Mouse (Mus musculus) CH12.LX (cell line): ENCODE results near the gene Cenpl. TPM values are rescaled to one million over a fixed set of nuclear protein-coding genes. Genes with fewer than 3 reads are reported as not detected.

ENCODE experiments used
- DNase-seq: peaks from one replicate; pipeline ENCODE4 v3.0.0-alpha.2; 2013; ENCODE audit errors: extremely low read depth
- H3K27ac ChIP-seq: 2 replicates; pipeline ENCODE4 v1.5.1; 2012; ENCODE audit warnings: low read depth, mild to moderate bottlenecking, control low read depth, moderate library complexity; ENCODE audit not compliant: insufficient read depth
- H3K27me3 ChIP-seq: replicated peaks from 2 replicates; pipeline ENCODE3; 2012; ENCODE audit warnings: inconsistent platforms
- H3K36me3 ChIP-seq, 2 experiments: replicated peaks in 1 of 2; 2 replicates each; pipeline versions ENCODE3 to v1.6.1; 2012; ENCODE audit warnings: inconsistent platforms in 1 of 2, low read length in 1 of 2, mild to moderate bottlenecking in 1 of 2, mixed read lengths in 1 of 2, moderate library complexity in 1 of 2; ENCODE audit not compliant: control insufficient read depth in 1 of 2, insufficient read depth in 1 of 2
- H3K4me1 ChIP-seq, 2 experiments: 2 replicates each; pipeline ENCODE4 v1.6.1; 2012; ENCODE audit warnings: inconsistent platforms in 1 of 2, moderate library complexity in 1 of 2; ENCODE audit not compliant: insufficient read depth in 2 of 2, control insufficient read depth in 1 of 2
- H3K4me2 ChIP-seq: 2 replicates; pipeline ENCODE4 v1.6.1; 2012; ENCODE audit warnings: low read depth, mild to moderate bottlenecking, control low read depth; ENCODE audit not compliant: poor library complexity, insufficient read depth, severe bottlenecking
- H3K4me3 ChIP-seq, 3 experiments: fragments of 150-350 bp in 1 of 3; sonication (generic) in 1 of 3; replicated peaks in 1 of 3; 2 replicates each; pipeline versions ENCODE3 to v1.5.1; 2011 to 2012; ENCODE audit warnings: low read depth in 2 of 3, low read length in 2 of 3, mild to moderate bottlenecking in 2 of 3, moderate library complexity in 2 of 3, control low read depth in 1 of 3, improper control_type of control experiment in 1 of 3, inconsistent platforms in 1 of 3, mixed read lengths in 1 of 3; ENCODE audit not compliant: poor library complexity in 1 of 3
- H3K79me2 ChIP-seq: replicated peaks from 2 replicates; pipeline ENCODE4 v1.6.1; 2012; ENCODE audit warnings: mild to moderate bottlenecking, moderate library complexity; ENCODE audit not compliant: control insufficient read depth, poor library complexity, insufficient read depth, severe bottlenecking; ENCODE audit errors: extremely low read depth
- H3K9ac ChIP-seq: 2 replicates; pipeline ENCODE4 v1.6.1; 2012; ENCODE audit warnings: low read depth, mild to moderate bottlenecking, control low read depth, moderate library complexity; ENCODE audit not compliant: insufficient read depth
- H3K9me3 ChIP-seq: replicated peaks from 2 replicates; pipeline ENCODE3; 2012; ENCODE audit warnings: low read length, inconsistent platforms, mixed read lengths
- CHD2 ChIP-seq: IDR thresholded peaks from 2 replicates; pipeline ENCODE4 v1.6.1; 2011; ENCODE audit warnings: low read length, improper control_type of control experiment
- ELF1 ChIP-seq: IDR thresholded peaks from 2 replicates; pipeline ENCODE4 v1.6.1; 2014; ENCODE audit warnings: low read depth, mild to moderate bottlenecking, inconsistent platforms, low read length, improper control_type of control experiment
- ETS1 ChIP-seq: conservative IDR thresholded peaks from 2 replicates; pipeline ENCODE4 v1.6.1; 2012; ENCODE audit warnings: low read depth, mild to moderate bottlenecking, inconsistent platforms, low read length, improper control_type of control experiment, moderate library complexity
- GABPA ChIP-seq: IDR thresholded peaks from 2 replicates; pipeline ENCODE4 v1.6.1; 2012; ENCODE audit warnings: low read depth, low read length, improper control_type of control experiment, inconsistent platforms; ENCODE audit not compliant: insufficient replicate concordance
- HCFC1 ChIP-seq: IDR thresholded peaks from 2 replicates; pipeline ENCODE4 v1.6.1; 2012; ENCODE audit warnings: low read depth, mild to moderate bottlenecking, inconsistent platforms, low read length, improper control_type of control experiment
- JUN ChIP-seq: IDR thresholded peaks from 2 replicates; pipeline ENCODE4 v1.6.1; 2011; ENCODE audit warnings: low read depth, mild to moderate bottlenecking, low read length, improper control_type of control experiment, moderate library complexity; ENCODE audit not compliant: insufficient read depth
- KAT2A ChIP-seq: IDR thresholded peaks from 2 replicates; pipeline ENCODE4 v1.6.1; 2012; ENCODE audit warnings: low read length, improper control_type of control experiment, inconsistent platforms; ENCODE audit not compliant: insufficient replicate concordance
- MAX ChIP-seq: IDR thresholded peaks from 2 replicates; pipeline ENCODE4 v1.6.1; 2011; ENCODE audit warnings: low read length, improper control_type of control experiment
- MAZ ChIP-seq: IDR thresholded peaks from 2 replicates; pipeline ENCODE4 v1.6.1; 2012; ENCODE audit warnings: low read depth, mild to moderate bottlenecking, inconsistent platforms, low read length, improper control_type of control experiment, moderate library complexity
- MXI1 ChIP-seq: IDR thresholded peaks from 2 replicates; pipeline ENCODE4 v1.6.1; 2011; ENCODE audit warnings: mild to moderate bottlenecking, low read depth, low read length, improper control_type of control experiment
- NELFE ChIP-seq: IDR thresholded peaks from 2 replicates; pipeline ENCODE4 v1.6.1; 2011; ENCODE audit warnings: low read depth, low read length, improper control_type of control experiment
- NRF1 ChIP-seq: IDR thresholded peaks from 2 replicates; pipeline ENCODE4 v1.6.1; 2014; ENCODE audit warnings: low read depth, mild to moderate bottlenecking, inconsistent platforms, low read length, improper control_type of control experiment, moderate library complexity
- PAX5 ChIP-seq: IDR thresholded peaks from 2 replicates; pipeline ENCODE4 v1.6.1; 2012; ENCODE audit warnings: low read length, inconsistent platforms, mixed read lengths
- POLR2A ChIP-seq: IDR thresholded peaks from 2 replicates; pipeline ENCODE4 v1.6.1; 2011; ENCODE audit warnings: low read depth, mild to moderate bottlenecking, improper control_type of control experiment, low read length
- POLR2AphosphoS2 ChIP-seq: IDR thresholded peaks from 2 replicates; pipeline ENCODE4 v1.6.1; 2011; ENCODE audit warnings: low read depth, low read length, improper control_type of control experiment
- RCOR1 ChIP-seq: conservative IDR thresholded peaks from 2 replicates; pipeline ENCODE4 v1.6.1; 2012; ENCODE audit warnings: low read depth, mild to moderate bottlenecking, inconsistent platforms, low read length, improper control_type of control experiment
- SIN3A ChIP-seq: IDR thresholded peaks from 2 replicates; pipeline ENCODE4 v1.6.1; 2012; ENCODE audit warnings: low read length, improper control_type of control experiment, inconsistent platforms
- TBP ChIP-seq: conservative IDR thresholded peaks from 2 replicates; pipeline ENCODE4 v1.6.1; 2011; ENCODE audit warnings: low read depth, low read length, improper control_type of control experiment
- TCF12 ChIP-seq: IDR thresholded peaks from 2 replicates; pipeline ENCODE4 v1.6.1; 2014; ENCODE audit warnings: low read depth, mild to moderate bottlenecking, inconsistent platforms, low read length, improper control_type of control experiment
- USF1 ChIP-seq: IDR thresholded peaks from 2 replicates; pipeline ENCODE4 v1.6.1; 2014; ENCODE audit warnings: low read depth, mild to moderate bottlenecking, inconsistent platforms, low read length, improper control_type of control experiment
- USF2 ChIP-seq: conservative IDR thresholded peaks from 2 replicates; pipeline ENCODE4 v1.6.1; 2011; ENCODE audit warnings: low read depth, low read length, improper control_type of control experiment
- ZKSCAN1 ChIP-seq: IDR thresholded peaks from 2 replicates; pipeline ENCODE4 v1.6.1; 2012; ENCODE audit warnings: low read depth, inconsistent platforms, low read length, improper control_type of control experiment, borderline replicate concordance
- dilution Hi-C: fragments of 300-500 bp; cut with MboI; formaldehyde crosslinking; loops from 2 replicates; pipeline ENCODE4 v1.14.3; 2020; ENCODE audit warnings: low sequenced_read_pairs; ENCODE audit not compliant: extremely low pct_unique_long_range_greater_than_20kb, extremely low pct_ligation_motif_present
- in situ Hi-C: fragments of 300-500 bp; cut with MboI; formaldehyde crosslinking; loops from 3 replicates; pipeline ENCODE4 v1.14.3; 2019; ENCODE audit warnings: low sequenced_read_pairs, low pct_ligation_motif_present, low pct_unique_long_range_greater_than_20kb, mixed read lengths
- polyA plus RNA-seq: library from polyadenylated mRNA; unstranded; fragments of >175 nt; gene quantifications from 2 replicates; pipeline ENCODE4 v1.2.1, GENCODE M21; 2012; ENCODE audit warnings: low read depth; ENCODE audit not compliant: insufficient read length
- total RNA-seq, 2 experiments: library from RNA; depleted of rRNA; stranded (reverse); fragments of 300-350 nt in 1 of 2; fragments of >200 nt in 1 of 2; gene quantifications; 2 replicates each; pipeline ENCODE4 v1.2.3; 2012 to 2014

The Cenpl gene
- total and polyA plus RNA-seq, 3 experiments = 4.6 to 13.1 (median 11.5) TPM

DNA sequence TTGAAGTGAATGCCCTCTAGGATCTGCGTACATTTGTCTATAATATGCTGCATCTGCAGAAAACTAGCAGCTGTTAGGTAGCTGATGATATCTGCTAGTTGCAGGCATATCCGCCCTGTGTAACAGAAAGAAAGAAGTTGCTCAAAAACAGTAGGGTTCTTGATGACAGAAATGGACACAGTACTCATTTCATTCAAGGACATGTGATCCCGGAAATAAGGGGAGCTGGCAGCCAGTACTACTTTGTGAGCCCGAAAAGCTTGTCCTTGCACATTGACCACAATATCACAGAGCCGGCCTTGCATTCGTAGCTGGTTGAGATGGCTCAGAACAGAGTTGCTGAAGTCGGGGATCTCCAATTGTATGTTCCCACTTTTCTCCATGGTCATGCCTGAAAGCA, 38.2 kb upstream of the Cenpl start:
- Histone ChIP-seq H3K4me3 (no peak overlapping the region), H3K4me1 (peaks cover 5 to 50% of the 10 kb centered on the region in 2 experiments; a peak in 3 of 4 replicates), H3K9me3 (no peaks in the 10 kb centered on the region), H3K36me3 (peaks cover 27 to 49% of the 10 kb centered on the region in 2 experiments), H3K27me3 (no peaks in the 10 kb centered on the region), H3K79me2 (peaks cover 20% of the 10 kb centered on the region), H3K27ac (no peak overlapping the region), H3K4me2 (no peak overlapping the region), H3K9ac (no peak overlapping the region)
- in situ Hi-C loops (no loop called here), dilution Hi-C loops (no loop called here)
- no peak for DNase-seq
- TF ChIP-seq CHD2 = no peak
- TF ChIP-seq JUN = no peak
- TF ChIP-seq KAT2A = no peak
- no peak for TF ChIP-seq RCOR1
- no peak for TF ChIP-seq SIN3A
- TF ChIP-seq TBP = no peak
- no peak for TF ChIP-seq ZKSCAN1
- TF ChIP-seq POLR2A = no peak

DNA sequence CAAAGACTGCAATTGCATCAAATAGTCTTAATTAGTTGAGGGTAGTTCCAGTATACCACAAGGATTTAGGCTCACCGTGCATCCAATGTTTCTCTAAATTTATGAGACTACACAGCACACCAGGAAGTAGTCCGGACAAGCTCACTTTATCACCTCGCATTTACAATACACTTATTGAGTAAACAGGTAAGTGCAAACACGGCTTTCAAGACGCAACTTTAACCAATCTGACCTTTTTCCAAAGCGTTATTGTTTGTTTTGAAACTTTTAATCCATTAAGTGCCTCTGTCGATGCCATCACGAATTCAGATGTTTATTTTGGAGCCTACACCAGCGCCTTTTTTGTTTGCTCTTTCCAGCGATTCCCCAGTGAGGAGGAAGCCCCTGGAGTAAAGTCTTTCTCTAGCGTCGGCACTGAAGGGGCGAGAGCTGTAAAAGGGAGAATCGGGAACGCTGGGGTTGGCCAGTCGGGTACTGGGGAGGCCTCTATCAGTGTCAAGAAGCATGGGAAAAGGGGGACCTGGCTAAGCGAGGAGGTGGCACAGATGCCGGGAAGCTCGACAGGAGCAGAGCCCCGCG, 36.6 kb upstream of the Cenpl start:
- peak overlapping the region; percentile 61; the same call in 1 of the 2 replicates for H3K27ac ChIP-seq
- H3K4me3 ChIP-seq = peak overlapping the region; percentile 63 to 95 (median 66)
- peaks cover 2 to 46% of the 10 kb centered on the region in 2 experiments; a peak in 3 of 4 replicates for H3K4me1 ChIP-seq
- dilution Hi-C loops = no loop called here
- peak; percentile 81; the same call in 1 of the 2 replicates for TF ChIP-seq SIN3A
- no peak for TF ChIP-seq MXI1
- H3K9me3 ChIP-seq = no peaks in the 10 kb centered on the region
- peaks cover 25% of the 10 kb centered on the region for H3K79me2 ChIP-seq
- peak overlapping the region; percentile 82 for H3K4me2 ChIP-seq
- no peak for DNase-seq
- no peaks in the 10 kb centered on the region for H3K27me3 ChIP-seq
- in situ Hi-C loops = no loop called here
- peak overlapping the region; percentile 95 for H3K9ac ChIP-seq
- peaks cover 38 to 60% of the 10 kb centered on the region in 2 experiments for H3K36me3 ChIP-seq

DNA sequence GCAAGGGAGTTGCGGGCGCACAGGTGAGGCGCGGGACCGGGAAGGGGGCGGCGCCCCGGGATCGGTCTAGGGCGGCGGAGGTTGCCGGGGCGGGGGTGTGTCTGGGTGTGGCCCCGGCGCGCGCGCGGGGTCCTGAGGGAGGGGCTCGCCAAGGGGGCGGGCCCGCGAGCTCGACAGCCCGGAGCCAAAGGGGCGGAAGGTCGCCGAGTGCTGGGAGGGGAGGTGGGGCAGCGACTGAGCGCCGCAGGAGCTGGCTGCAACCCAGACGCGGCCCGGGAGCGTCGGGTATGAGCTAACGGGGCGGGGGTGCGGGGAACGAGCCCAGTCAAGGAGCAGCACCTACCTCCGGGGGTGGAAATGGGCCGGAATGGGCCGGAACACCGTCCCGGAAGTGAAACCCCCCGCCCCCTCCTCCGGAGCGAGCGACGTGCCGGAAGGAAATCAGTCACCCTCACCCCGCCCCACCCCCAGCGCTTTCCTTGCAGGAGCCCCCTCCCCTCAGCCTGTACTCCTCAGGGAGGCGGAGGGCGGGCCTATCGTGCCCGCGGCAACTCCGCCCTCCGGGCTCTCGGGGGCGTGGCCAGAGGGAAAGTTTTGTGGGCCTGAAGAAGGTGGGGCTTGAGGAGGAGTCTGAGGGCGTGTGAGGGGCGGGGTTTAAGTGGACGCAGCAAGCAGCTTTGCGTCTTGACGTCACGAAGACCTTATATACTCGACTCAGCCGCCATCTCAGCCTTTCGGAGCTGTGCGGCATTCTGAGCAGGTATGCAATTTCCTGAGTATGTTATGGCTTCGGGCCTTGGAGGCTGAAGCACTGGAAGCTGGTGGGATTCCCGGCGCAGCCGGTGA, 35.9 kb upstream of the Cenpl start, which contains the start of gene Zbtb37:
Gene Zbtb37 (minus strand): TSS at position 415 of the 846 bp plus-strand sequence.
- in situ Hi-C loops = no loop called here
- DNase-seq = peak; percentile 98
- Histone ChIP-seq H3K79me2 (peaks cover 25% of the 10 kb centered on the region), H3K9me3 (no peaks in the 10 kb centered on the region), H3K27ac (peak within 1 kb of the TSS; percentile 86), H3K9ac (peak within 1 kb of the TSS; percentile 95), H3K4me3 (peak within 1 kb of the TSS; percentile 66 to 95 (median 78)), H3K27me3 (no peaks in the 10 kb centered on the region), H3K4me1 (peaks cover 2 to 45% of the 10 kb centered on the region in 2 experiments; a peak in 3 of 4 replicates), H3K36me3 (peaks cover 44 to 62% of the 10 kb centered on the region in 2 experiments), H3K4me2 (peak within 1 kb of the TSS; percentile 97)
- dilution Hi-C loops = no loop called here
- TF ChIP-seq MAZ (peak; percentile 82; the same call in 1 of the 2 replicates), NELFE (peak; percentile 100), ELF1 (peak; percentile 83), TCF12 (peak; percentile 99), PAX5 (no peak), MAX (0 out of 2 replicates have a peak, but pooled peaks have one; percentile 12), HCFC1 (peak; percentile 69), GABPA (no peak), JUN (no peak), USF2 (no peak), NRF1 (peak; percentile 67), POLR2A (peak; percentile 100), SIN3A (peak; percentile 71), CHD2 (peak; percentile 85), POLR2AphosphoS2 (peak; percentile 99), USF1 (no peak), ETS1 (no peak; the same call in 1 of the 2 replicates)
